Mouse (Mus musculus): ENCODE results near the gene Disp3.

The Disp3 gene

GRCm38 (mm10) chr4:148215264-148215900, 72.4 kb downstream of the Disp3 start:
- no peak for DNase-seq (ENCODE audit: low read depth)

- no peak for DNase-seq (ENCODE audit: low read depth)
Observed at GRCm38 (mm10) chr4:148214460-148215136, 73.2 kb downstream of the Disp3 start.

DNA sequence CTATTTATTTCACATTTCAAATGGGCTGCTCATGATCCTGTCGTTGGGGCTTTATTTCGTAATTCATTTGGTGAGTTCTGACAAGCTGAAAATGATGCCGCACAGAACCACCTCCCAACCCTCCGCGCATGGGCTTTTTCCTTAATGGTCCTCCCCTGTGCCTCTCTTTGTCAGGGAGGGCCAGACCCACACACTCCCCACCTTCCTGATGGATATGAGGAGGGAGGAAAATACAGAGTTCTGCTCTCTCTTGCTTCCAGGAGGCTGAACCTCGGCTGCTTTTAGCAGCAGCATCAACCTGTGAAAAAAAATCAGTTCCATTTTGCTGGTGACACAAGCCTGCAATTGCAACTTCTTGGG, 82.9 kb downstream of the Disp3 start:
- no peak for DNase-seq (ENCODE audit: low read depth)

GRCm38 (mm10) chr4:148204061-148204872, 83.5 kb downstream of the Disp3 start:
- DNase-seq (ENCODE audit: low read depth), result no peak

GRCm38 (mm10) chr4:148203557-148203956, 84.2 kb downstream of the Disp3 start:
- DNase-seq (ENCODE audit: low read depth), result no peak

GRCm38 (mm10) chr4:148198721-148199120, 89.0 kb downstream of the Disp3 start:
- no peak for DNase-seq (ENCODE audit: low read depth)

- DNase-seq (ENCODE audit: low read depth), result no peak
Observed at GRCm38 (mm10) chr4:148194400-148194799, 93.4 kb downstream of the Disp3 start.

DNA sequence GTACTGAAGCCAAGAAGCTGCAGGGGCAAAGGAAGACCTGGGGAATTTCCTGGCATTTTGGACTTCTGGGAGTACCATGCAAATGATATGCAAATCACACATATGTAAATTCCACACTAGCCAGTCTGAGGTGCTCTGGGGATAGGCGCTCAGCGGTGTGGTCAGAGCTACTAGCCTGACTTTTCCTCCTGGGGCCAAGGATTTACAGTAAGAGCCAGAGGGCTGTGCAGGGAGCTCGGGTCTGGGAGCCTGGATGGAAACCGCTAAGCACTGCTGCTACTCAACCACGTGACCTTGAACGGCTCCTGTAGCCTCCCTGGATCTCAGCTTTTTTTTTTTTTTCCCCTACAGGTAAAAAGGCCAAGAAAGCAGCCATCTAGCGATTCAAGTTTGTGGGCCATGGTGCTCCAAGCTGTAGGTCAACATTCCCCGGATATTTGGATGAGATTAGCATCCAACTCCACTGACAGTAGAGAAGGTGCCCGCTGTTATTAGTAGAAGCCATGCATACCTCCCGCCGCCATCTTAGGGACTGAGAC, 95.0 kb downstream of the Disp3 start:
- DNase-seq (ENCODE audit: low read depth), result no peak
